ENCODE assay signal across 22 mouse cellular contexts in the genomic region with DNA sequence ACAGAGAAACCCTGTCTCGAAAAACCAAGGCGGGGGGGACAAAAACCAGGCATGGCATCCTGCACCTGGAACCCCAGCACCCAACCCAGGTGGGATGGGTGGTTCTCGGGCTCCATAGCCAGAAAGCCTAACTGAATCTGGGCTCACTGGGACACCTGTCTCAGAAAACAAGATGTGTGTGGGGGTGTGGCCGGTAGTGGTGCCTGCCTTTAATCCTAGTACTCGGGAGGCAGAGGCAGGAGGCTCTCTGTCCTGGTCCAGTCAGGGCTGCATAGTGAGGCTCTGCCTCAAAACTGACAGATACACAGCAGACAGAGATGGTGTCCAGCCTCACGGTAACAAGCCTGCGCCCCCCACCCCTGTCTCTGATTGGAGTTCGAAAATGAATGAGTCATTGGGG.
"Had no signal": no experiment of that assay in that cellular context is flagged by ENCODE, and none has a peak within 500 bp of the region (broad histone marks: within the 10 kb centered on the region; RNA-seq: fewer than 3 reads in every experiment).

No protein-coding gene starts in this region.

- H3K27ac ChIP-seq: kidney, postnatal 0 days; layer of hippocampus, adult 2 months; left cerebral cortex, adult 2 months; limb, embryonic 12.5 days; limb, embryonic 15.5 days; liver, embryonic 14.5 days; midbrain, embryonic 12.5 days; midbrain, embryonic 15.5 days; neural tube, embryonic 13.5 days; stomach, postnatal 0 days had no signal

- ATAC-seq: intestine, postnatal 0 days; liver, postnatal 0 days; lung, postnatal 0 days; midbrain, embryonic 15.5 days had no signal

- H3K36me3 ChIP-seq: limb, embryonic 15.5 days; midbrain, embryonic 12.5 days; midbrain, embryonic 15.5 days; neural tube, embryonic 13.5 days had no signal

- H3K4me2 ChIP-seq: limb, embryonic 12.5 days; limb, embryonic 15.5 days; liver, embryonic 11.5 days; lung, embryonic 14.5 days; midbrain, embryonic 12.5 days; midbrain, embryonic 15.5 days; neural tube, embryonic 13.5 days had no signal

- H3K9ac ChIP-seq: limb, embryonic 12.5 days; limb, embryonic 15.5 days; liver, embryonic 14.5 days; liver, postnatal 0 days; lung, embryonic 14.5 days; midbrain, embryonic 12.5 days; midbrain, embryonic 15.5 days; neural tube, embryonic 13.5 days had no signal

- DNase-seq: kidney, adult 2 months; kidney, postnatal 25 days; layer of hippocampus, adult 9-11 months; left cerebral cortex, postnatal 4 days; liver, postnatal 0 days; lung, embryonic 14.5 days; retina, postnatal 1 day; right cerebral cortex, postnatal 25 days; spleen, adult 18-20 months had no signal

- H3K4me3 ChIP-seq: layer of hippocampus, adult 2 months; left cerebral cortex, adult 2 months; limb, embryonic 12.5 days; limb, embryonic 15.5 days; midbrain, embryonic 12.5 days; midbrain, embryonic 15.5 days; neural tube, embryonic 13.5 days had no signal

- H3K4me1 ChIP-seq: midbrain, embryonic 15.5 days had no signal

- H3K27me3 ChIP-seq: limb, embryonic 15.5 days had no signal

- H3K9me3 ChIP-seq: limb, embryonic 12.5 days; limb, embryonic 15.5 days; midbrain, embryonic 12.5 days; midbrain, embryonic 15.5 days; neural tube, embryonic 13.5 days had no signal
